Mouse (Mus musculus) ES-E14 (cell line): ENCODE measurements at regions not wholly inside any gene's neighbourhood (a gene's known extent, or its start where the extent isn't known, plus 50 kb on each side); places are given as distances from the start of the nearest gene placed in this dataset.

Experiments
- CHD2 ChIP-seq: IDR thresholded peaks from 2 replicates; pipeline ENCODE4 v1.6.1; 2014; ENCODE audit warnings: mild to moderate bottlenecking, low read depth, low read length, inconsistent platforms
- MAFK ChIP-seq: IDR thresholded peaks from 2 replicates; pipeline ENCODE4 v1.6.1; 2014; ENCODE audit warnings: mild to moderate bottlenecking, low read depth, low read length, inconsistent platforms; ENCODE audit not compliant: insufficient read depth
- ZNF384 ChIP-seq: IDR thresholded peaks from 2 replicates; pipeline ENCODE4 v1.6.1; 2012; ENCODE audit warnings: low read depth, low read length, inconsistent platforms

- TF ChIP-seq MAFK (no peak), CHD2 (no peak), ZNF384 (no peak)
Measured at GRCm38 (mm10) chr3:45238457-45238856, 139.7 kb upstream of the Pcdh10 start.
